Mouse (Mus musculus) myocyte (in vitro differentiated cells): ENCODE results near the gene BC005561. TPM values are rescaled to one million over a fixed set of nuclear protein-coding genes. Genes with fewer than 3 reads are reported as not detected.
"Not testable (repeated sequence)": the region's sequence is repeated elsewhere in the genome, so short reads cannot be mapped to it uniquely, and the experiment has no call there.

Experiments used
- H3K27me3 ChIP-seq: one replicate; pipeline ENCODE4 v1.6.1; 2011; ENCODE audit not compliant: control insufficient read depth, insufficient read depth, insufficient read length
- H3K36me3 ChIP-seq: one replicate; pipeline ENCODE4 v1.6.1; 2011; ENCODE audit not compliant: control insufficient read depth, insufficient read depth
- H3K4me2 ChIP-seq: one replicate; pipeline ENCODE4 v1.6.1; 2011; ENCODE audit warnings: low read depth, control low read depth
- H3K4me3 ChIP-seq: one replicate; pipeline ENCODE4 v1.5.1; 2011; ENCODE audit warnings: mild to moderate bottlenecking, control low read depth, moderate library complexity
- H3K79me2 ChIP-seq: one replicate; pipeline ENCODE4 v1.6.1; 2011; ENCODE audit not compliant: control insufficient read depth, insufficient read depth
- H3ac ChIP-seq: one replicate; pipeline ENCODE4 v1.6.1; 2011; ENCODE audit not compliant: control insufficient read depth, insufficient read length
- CEBPB ChIP-seq: IDR thresholded peaks from 2 replicates; pipeline ENCODE4 v1.6.1; 2011; ENCODE audit warnings: mild to moderate bottlenecking, moderate library complexity; ENCODE audit not compliant: poor library complexity, insufficient read depth, severe bottlenecking
- E2F4 ChIP-seq: IDR thresholded peaks from one replicate; pipeline ENCODE4 v1.6.1; 2011; ENCODE audit warnings: mild to moderate bottlenecking, control low read depth, moderate library complexity; ENCODE audit not compliant: insufficient read depth
- MAX ChIP-seq: IDR thresholded peaks from one replicate; pipeline ENCODE4 v1.6.1; 2011; ENCODE audit warnings: low read depth, mild to moderate bottlenecking, control low read depth
- MYOD1 ChIP-seq, 3 experiments: IDR thresholded peaks; one replicate each; pipeline ENCODE4 v1.6.1; 2011; ENCODE audit warnings: control low read depth in 2 of 3, low read depth in 2 of 3, mild to moderate bottlenecking in 2 of 3, moderate library complexity in 1 of 3; ENCODE audit not compliant: insufficient read length in 2 of 3, control insufficient read depth in 1 of 3
- MYOG ChIP-seq, 3 experiments: IDR thresholded peaks; one replicate each; pipeline ENCODE4 v1.6.1; 2011; ENCODE audit warnings: control low read depth in 2 of 3, low read depth in 2 of 3, mild to moderate bottlenecking in 2 of 3; ENCODE audit not compliant: insufficient read length in 2 of 3, control insufficient read depth in 1 of 3, insufficient read depth in 1 of 3
- POLR2A ChIP-seq: IDR thresholded peaks from one replicate; pipeline ENCODE4 v1.6.1; 2011; ENCODE audit warnings: low read depth, mild to moderate bottlenecking, control low read depth, moderate library complexity; ENCODE audit not compliant: insufficient read length
- POLR2AphosphoS2 ChIP-seq: IDR thresholded peaks from one replicate; pipeline ENCODE4 v1.6.1; 2011; ENCODE audit warnings: low read depth, control low read depth; ENCODE audit not compliant: insufficient read length
- REST ChIP-seq: IDR thresholded peaks from one replicate; pipeline ENCODE4 v1.6.1; 2011; ENCODE audit warnings: mild to moderate bottlenecking, control low read depth, moderate library complexity; ENCODE audit not compliant: insufficient read depth, insufficient read length
- TCF12 ChIP-seq: IDR thresholded peaks from one replicate; pipeline ENCODE4 v1.6.1; 2011; ENCODE audit warnings: mild to moderate bottlenecking, control low read depth; ENCODE audit not compliant: poor library complexity, insufficient read depth, severe bottlenecking
- TCF3 ChIP-seq: IDR thresholded peaks from one replicate; pipeline ENCODE4 v1.6.1; 2011; ENCODE audit warnings: low read depth, control low read depth; ENCODE audit not compliant: insufficient read length
- USF1 ChIP-seq: IDR thresholded peaks from one replicate; pipeline ENCODE4 v1.6.1; 2011; ENCODE audit warnings: low read depth, mild to moderate bottlenecking, control low read depth, moderate library complexity
- polyA plus RNA-seq: library from polyadenylated mRNA; unstranded; fragments of >200 nt; fragmentation: generic; extraction: Trizol; gene quantifications from one replicate; pipeline ENCODE4 v1.2.1, GENCODE M21; 2012; ENCODE audit warnings: missing spikeins

Gene BC005561
- polyA plus RNA-seq, 1 experiment = 0.95 TPM

GRCm38 (mm10) chr5:104539331-104539730 lies 31.2 kb downstream of the BC005561 start:
- H3ac ChIP-seq = no peak overlapping the region
- no peaks in the 10 kb centered on the region for H3K79me2 ChIP-seq
- no peak overlapping the region for H3K4me3 ChIP-seq
- H3K36me3 ChIP-seq = peaks cover 7% of the 10 kb centered on the region
- TF ChIP-seq E2F4 (no peak), MAX (no peak), CEBPB (no peak), POLR2A (no peak), TCF3 (no peak), MYOG (IDR thresholded peaks at IDR 0.05; ENCODE audit: control insufficient read depth in 1 of 3, insufficient read depth in 1 of 3, insufficient read length in 2 of 3, low read depth in 2 of 3) (no peak), REST (no peak), USF1 (no peak), POLR2AphosphoS2 (no peak), TCF12 (no peak), MYOD1 (IDR thresholded peaks at IDR 0.05; ENCODE audit: control insufficient read depth in 1 of 3, insufficient read length in 2 of 3, low read depth in 2 of 3) (no peak)
- no peaks in the 10 kb centered on the region for H3K27me3 ChIP-seq
- no peak overlapping the region for H3K4me2 ChIP-seq

- not testable (repeated sequence) for H3ac ChIP-seq, H3K79me2 ChIP-seq, H3K4me2 ChIP-seq, H3K27me3 ChIP-seq, H3K4me3 ChIP-seq, H3K36me3 ChIP-seq
These were observed 59.9 kb downstream of the BC005561 start for GRCm38 (mm10) chr5:104568079-104568478.

- Histone ChIP-seq H3K4me2 (peak overlapping the region; percentile 38), H3K79me2 (no peaks in the 10 kb centered on the region), H3K27me3 (no peaks in the 10 kb centered on the region), H3K36me3 (no peaks in the 10 kb centered on the region), H3K4me3 (peak overlapping the region; percentile 36), H3ac (no peak overlapping the region)
- no peak for TF ChIP-seq MYOG (IDR thresholded peaks at IDR 0.05; ENCODE audit: control insufficient read depth in 1 of 3, insufficient read depth in 1 of 3, insufficient read length in 2 of 3, low read depth in 2 of 3)
These were observed 62.6 kb downstream of the BC005561 start for GRCm38 (mm10) chr5:104570766-104571165.

- H3K36me3 ChIP-seq, H3ac ChIP-seq, H3K27me3 ChIP-seq, H3K79me2 ChIP-seq: not testable (repeated sequence)
- Histone ChIP-seq H3K4me3 (peak overlapping the region; percentile 36), H3K4me2 (peak overlapping the region; percentile 38)
These were observed 63.2 kb downstream of the BC005561 start for GRCm38 (mm10) chr5:104571282-104571921.

Other genes with a start within 250 kb of the BC005561 start
- gene Ibsp, start 209.2 kb upstream of the BC005561 start, polyA plus RNA-seq = 0.02 TPM
- gene Mepe, start 183.0 kb upstream of the BC005561 start, polyA plus RNA-seq = not detected
- 634 TPM for gene Spp1, start 73.2 kb upstream of the BC005561 start, polyA plus RNA-seq
- 6.3 TPM for gene Pkd2, start 48.9 kb upstream of the BC005561 start, polyA plus RNA-seq